Mouse (Mus musculus): ENCODE measurements around the gene Abhd16a. TPM values are rescaled to one million over a fixed set of nuclear protein-coding genes. Genes with fewer than 3 reads are reported as not detected.

Gene Abhd16a
- 90.2 TPM for polyA plus RNA-seq (2017; shearing (Covaris generic))

GRCm38 (mm10) chr17:35088825-35089644, at the start of gene Abhd16a:
TSS of gene Abhd16a (plus strand) at chr17:35089263.

GRCm38 (mm10) chr17:35046681-35047455, 42.2 kb upstream of the Abhd16a start, which contains the start of gene Msh5:
TSS of gene Msh5 (minus strand) at chr17:35046745.

DNA sequence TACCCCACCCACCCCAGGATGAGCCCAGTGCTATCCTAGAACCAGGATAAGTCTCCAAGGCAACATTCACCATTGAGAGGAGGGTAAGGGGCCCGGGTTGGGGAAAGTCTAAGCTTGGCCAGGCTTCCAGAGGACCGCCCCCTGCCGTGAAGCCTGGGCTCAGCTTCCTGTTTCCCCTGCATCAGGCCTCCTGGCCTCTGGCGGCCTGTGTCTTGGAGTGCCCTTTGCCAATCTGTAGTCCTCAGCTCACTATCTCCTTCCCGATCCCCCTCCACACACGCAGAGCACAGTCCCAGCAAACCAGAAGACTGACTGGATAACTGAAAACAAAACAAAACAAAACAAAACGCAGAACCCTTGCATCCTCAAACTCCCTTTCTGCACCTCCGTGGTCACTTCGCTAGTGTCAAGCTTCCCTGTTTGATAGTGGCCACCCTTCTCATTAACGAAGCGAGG, 39.5 kb upstream of the Abhd16a start, which contains the start of gene Clic1:
TSS of gene Clic1 (plus strand) at position 406 of the 456 bp plus-strand sequence.

DNA sequence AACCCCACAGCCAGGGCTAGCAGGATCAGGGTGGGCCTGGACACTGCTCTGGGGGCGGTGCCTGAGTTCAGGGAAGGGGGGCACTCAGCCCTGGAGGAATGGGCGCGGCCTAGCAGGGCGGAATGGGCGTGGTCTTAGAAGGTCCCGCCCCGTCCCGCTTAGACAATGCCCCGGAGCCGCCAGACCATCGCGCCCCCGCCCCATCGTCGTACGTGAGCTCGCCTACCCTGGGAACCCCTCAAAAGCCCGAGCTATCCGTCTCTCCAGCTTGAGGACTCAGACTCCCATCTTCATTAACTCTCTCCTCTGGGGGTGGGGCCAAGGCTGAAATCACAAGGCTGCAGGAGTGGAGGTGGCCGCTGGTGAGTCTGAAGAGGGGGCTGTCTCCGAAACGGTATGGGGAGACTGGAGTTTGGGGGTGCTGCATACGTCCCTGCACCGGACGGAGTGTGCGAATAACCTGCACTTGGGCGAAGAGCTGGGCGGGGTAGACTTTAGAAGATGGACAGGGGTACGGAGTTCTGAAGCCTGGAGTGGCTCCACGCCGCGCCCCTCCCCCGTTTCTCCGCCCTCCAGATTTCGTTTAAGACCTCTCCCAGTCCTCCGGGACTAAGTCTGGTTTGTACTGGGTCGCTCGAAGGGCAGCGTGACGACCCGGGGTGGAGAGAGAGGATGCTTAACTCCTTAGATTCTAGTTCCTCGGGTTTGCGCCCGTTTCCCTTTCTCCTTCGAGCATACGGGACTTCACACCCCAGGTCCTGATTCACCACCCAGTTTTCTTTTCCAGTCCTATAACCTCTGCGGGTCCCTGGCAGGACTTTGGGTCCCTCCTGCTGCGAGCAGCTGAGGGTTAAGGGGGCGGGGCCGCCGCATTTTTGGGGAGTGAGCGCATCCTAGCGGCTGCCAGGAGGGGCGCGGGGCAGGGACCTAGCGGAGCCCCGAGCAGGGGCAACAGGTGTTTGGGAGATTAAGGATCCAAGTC, 29.9 kb upstream of the Abhd16a start, which contains the start of gene Ddah2:
TSS of gene Ddah2 (plus strand) at position 125 of the 982 bp plus-strand sequence.

DNA sequence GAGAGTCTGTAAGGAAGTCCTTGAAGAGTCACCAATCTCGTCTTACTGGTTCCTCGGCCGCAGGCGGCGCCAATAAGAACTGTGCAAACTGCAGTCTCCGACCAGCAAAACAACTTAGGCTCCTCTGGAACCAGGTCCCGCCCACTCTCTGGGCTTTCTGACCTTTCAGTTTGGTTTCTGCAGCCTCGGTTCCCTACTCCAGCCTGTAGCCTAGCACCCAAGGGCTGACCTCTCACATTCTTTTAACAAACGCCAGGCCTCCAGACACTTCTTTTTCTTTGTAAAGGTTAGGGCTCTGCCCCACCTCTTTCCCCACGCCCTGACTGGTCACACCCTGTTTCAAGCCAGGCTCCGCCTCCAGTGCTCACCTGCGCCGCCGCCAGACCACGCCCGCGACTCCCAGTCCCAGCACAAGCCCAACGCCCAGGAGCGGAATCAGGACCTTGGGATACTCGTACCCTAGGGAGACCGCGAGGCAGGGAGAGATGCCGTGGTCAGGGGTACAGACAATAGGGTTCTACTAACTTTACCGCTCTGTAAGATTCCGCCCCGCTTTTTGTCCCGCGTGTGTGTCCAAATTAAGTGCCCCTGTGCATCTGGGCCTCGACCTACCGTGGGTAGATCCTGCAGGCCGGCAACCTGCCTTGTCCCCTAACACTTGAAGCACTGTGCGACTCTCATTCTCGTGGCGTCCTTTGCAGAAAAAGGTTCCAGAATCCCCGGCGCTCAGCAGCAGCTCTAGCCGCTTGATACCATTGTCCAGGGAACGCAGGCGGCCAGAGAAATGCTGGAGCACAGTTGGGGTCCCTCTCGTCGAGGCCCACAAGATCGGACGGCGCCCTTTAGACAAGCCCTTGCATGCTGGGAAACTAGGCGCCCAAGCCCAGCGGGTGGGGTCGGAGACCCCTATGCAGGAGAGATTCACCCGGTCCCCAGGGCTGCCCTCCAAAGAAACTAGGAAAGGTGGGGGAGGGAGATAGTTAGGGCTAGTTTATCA, 23.8 kb upstream of the Abhd16a start, which contains the start of gene Ly6g6c:
TSS of gene Ly6g6c (plus strand) at position 438 of the 997 bp plus-strand sequence.

GRCm38 (mm10) chr17:35066084-35066483, 23.0 kb upstream of the Abhd16a start, which contains the start of gene Mpig6b:
TSS of gene Mpig6b (minus strand) at chr17:35066184.

DNA sequence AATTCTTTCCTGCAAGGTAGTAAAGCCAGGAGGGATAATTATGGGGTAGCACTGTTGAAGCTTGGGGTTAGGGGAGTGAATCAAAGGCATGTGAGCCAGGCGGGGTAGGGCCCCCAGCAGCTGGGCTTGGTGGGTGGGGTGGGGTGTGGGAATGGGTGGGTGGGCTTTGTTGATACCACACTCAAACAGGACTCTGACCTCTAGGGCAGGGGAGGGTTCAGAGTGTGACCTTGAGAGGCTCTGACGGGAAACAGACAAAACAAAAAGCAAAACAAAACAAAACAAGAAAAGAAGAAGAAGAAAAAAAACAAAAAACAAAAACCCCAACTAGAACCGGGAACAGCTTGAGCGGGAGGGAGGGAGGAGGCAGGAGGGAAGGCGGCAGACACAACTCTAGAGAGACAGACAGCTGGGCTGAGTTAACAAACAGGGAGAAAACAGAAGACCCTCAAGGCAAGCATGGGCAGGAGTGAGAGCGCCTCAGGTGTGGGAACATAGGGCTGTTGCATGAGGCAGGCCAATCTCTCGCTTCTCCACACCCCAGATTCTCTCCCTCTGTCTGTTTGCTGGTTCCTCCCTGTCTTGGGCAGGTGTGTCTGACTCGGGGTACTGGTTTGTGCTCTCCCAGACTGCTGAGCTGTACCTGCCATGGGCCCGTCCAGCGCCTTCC, 12.4 kb upstream of the Abhd16a start, which contains the start of gene Ly6g6e:
TSS of gene Ly6g6e (plus strand) at position 396 of the 670 bp plus-strand sequence.

DNA sequence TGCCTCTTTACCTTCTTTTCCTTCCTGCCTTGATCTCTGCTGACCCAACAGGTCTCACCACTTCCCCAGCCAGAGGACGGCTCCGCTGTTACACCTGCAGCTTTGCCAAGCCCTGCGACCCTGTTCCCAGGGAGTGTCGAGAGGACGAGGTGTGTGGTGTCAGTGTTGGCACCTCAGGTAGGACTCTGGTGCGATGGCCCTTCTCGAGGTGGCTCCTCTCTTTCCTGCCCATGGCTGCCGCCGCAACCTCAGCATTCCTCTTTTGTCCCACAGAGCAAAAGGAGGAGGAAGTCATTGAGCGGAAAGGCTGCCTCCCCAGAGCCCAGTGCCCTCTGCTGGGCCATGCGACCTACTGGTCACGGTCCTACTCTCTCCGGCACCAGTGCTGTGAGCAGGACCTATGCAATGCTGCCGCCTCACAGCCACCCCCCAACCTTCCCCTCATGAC, 11.3 kb upstream of the Abhd16a start, which contains the start of gene Ly6g6d:
TSS of gene Ly6g6d (minus strand) at position 280 of the 448 bp plus-strand sequence.

DNA sequence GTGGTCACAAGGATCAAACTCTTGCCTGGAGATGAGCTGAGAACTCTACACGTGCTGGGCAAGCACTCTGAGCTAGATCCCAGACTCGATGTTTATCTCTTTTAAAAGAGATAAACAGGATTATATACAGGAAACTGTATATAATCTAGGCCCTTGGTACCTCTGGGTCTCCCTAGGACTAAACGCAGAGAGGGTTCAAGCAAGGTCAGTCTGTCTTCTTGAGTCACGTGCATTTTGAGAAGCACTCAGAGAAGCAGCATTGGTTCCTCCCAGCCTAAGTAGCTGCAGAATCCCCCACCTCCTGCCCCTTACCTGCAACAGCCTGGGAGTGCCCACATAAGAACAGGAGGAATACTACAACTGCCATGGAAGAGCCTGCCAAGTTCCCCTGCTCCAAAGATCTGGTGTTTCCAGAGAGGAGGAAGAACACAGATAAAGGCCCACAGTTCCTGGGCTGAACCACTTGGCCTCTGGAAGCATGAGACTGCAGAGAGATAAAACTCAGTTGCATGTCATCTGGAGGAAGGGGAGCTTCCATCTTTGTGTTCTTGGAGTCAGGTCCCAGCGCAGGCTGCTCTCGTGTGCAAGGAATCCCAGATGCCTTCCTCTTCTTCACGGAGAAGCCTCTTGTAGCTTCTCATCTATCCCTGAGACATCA, 3.7 kb upstream of the Abhd16a start, which contains the start of gene Ly6g6f:
TSS of gene Ly6g6f (minus strand) at position 403 of the 658 bp plus-strand sequence.

GRCm38 (mm10) chr17:35108097-35108496, 19.0 kb downstream of the Abhd16a start, which contains the start of gene Ly6g5c:
TSS of gene Ly6g5c (plus strand) at chr17:35108279.

DNA sequence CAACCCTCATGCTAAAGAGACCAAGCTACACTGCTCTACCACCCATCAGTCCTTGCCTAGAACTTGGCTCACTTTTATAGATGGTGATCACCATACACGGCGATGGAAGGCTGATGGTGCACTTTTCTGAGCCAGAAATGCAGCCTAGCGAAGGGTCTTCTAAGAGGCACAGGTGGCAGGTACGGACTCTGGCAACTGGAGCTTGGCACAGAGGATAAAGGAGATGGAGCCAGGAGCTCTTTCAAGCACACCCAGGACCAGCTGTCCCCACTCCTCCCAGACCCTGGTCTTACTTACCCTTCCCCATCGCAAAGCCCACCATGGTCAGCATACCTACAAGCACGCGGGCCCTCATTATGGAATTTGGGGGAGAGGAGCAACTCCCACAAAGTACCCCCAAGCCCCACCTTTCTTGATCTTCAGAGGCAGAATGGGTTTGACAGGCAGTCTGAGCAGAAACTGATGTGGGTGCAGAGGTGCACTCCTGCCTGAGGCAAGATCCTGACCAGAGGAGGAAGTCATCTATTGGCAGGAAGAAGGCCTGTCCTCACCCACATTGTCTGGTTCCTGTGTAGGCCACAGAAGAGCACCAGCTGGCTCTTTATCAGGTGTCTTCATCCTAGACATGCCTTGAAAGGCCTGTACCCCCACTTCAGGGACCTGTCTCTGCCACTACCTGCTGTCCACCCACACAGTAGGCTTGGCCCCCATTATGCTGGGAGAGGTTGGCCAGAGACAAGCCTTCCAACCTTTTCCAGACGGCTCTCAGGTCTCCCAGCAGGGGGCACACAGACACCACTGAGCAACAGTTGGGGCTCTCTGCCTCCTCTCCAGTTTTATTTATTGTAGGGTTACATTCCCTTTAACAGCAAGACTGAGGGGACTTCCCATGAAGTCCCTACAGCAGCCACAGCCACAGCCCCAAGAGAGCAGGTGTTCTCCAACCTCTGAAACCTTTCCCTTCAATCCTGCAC, 26.3 kb downstream of the Abhd16a start, which contains the start of gene Ly6g5b:
TSS of gene Ly6g5b (minus strand) at position 383 of the 974 bp plus-strand sequence.

DNA sequence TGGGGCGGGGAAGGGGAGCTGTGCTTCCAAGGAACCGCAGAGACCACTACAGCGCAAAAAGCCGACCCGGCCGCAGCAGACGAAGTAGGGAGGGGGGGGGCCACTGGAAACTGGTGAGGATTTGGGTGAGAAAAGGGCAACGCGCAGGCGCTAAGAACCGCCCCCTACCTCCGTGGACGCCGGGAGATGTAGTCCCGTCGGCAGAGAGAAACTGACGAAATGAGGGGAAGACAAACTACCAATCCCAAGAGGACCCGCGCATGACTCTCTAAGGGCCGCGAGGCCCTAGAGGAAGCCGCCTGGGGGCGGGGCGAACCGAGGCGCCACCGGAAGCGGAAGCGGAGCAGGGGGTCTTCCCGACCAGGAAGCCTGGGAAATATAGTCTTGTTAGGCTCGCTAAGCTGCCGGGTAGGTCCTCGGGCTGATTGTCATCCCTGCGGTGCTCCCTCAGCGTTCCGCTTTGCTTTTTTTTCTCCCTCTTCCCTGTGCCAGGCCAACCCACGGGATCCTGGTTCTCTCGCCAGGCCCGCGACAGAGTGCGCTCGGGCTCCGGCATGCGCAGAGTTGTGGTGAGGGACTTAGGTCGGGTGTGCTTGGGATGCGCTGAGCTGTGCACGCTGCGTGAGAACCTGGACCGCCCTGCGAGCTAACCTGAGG, 32.2 kb downstream of the Abhd16a start, which contains the start of gene Gpank1:
TSS of gene Gpank1 (plus strand) at position 313 of the 657 bp plus-strand sequence.

DNA sequence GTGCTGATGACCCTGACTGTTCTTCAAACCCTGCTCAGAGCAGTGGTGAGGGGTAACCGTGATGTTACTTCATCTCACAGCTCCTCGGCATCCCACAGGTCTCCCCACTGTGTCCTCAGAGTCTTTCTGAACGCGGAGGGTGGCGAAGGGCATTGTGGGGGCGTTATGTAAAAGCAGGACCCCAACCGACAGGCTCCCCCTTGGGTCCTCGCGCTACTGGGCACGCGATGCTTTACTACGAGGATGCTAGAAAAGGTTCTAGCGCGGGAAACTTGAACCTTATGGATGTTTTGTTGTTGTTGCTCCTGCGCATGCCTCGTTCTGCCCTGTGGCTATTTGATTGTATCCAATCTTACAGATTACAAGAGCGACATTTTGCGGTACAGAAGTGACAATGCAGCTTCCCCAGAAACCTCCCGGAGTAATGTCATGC, 32.8 kb downstream of the Abhd16a start, which contains the start of gene Csnk2b:
TSS of gene Csnk2b (minus strand) at position 183 of the 433 bp plus-strand sequence.

DNA sequence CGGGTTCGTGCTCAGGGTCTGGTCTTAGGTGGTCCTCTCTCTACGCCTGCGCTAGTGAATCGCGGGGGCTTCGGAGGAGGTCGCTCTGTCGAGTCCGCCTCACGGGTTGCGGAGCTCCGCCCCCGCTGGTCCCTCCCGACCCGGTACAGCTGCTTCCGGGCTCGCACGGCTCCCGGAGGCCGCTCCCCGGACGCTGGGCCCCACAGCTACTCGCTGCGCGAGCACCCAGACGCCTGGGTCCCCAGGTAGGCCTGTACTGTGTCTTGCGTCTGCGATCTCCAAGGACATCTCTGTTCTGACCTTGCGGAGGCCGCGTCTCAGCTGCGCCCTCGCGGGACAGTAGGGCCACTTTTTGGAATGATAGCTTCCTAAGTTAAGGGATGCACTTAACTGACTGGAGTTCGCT, 37.1 kb downstream of the Abhd16a start, which contains the start of gene D17H6S53E:
TSS of gene D17H6S53E (plus strand) at position 168 of the 406 bp plus-strand sequence.

DNA sequence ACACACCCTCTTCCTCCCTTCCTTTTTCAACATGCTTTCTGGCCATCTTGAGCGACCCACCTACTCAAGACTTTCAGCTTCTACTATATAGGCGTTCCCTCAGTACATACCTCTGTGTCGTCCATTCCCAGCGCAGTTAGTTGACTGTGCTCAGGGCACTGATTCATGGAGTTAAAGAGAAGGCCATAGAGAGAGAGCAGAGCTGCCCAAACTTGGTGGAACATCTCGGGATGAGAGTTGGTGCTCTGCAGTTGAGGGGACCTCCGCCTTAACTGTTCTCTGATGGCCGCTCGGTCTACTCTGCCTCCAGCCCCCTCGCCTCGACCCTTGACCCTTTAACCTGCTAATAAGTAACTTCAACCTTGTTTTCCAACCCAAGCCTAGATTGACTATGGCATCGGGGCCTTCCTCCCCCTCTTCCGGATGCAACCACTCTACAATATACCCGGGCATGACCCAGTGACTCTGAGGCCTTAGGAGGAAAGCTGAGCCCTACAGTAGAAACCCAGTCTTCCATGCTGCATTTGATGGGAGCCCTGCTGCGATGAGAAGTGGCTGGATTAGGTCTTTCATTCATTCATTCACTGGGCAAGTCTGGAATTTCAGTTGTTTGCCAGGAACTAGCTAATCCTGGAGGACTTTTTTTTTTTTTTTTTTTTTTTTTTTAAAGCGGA, 42.6 kb downstream of the Abhd16a start, which contains the start of gene Apom:
TSS of gene Apom (minus strand) at position 551 of the 674 bp plus-strand sequence.

Data from naive thymus-derived CD4-positive, alpha-beta T cell, adult 5 months (primary cell).